ENCODE assay signal across 10 mouse cellular contexts in the genomic region with DNA sequence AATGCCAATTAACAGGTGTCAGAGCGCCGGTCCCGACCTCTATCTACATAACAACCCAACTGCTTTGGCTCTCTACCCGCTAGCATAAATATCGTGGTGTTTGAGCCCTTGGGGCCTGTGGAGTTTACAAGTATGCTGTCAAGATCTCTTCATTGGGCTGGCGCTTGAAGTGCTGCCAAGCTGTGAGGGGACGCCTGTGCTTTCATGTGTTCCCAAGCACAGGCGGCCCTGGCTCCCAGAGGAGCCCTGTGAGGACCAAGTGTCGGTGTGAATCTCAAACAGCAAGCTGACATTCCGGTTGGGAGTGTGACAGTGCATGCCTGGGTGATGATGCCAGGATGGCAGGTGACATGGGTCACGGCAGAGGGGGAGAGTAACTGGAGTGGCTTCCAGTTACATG.
A peak's percentile ranks its signal among the peaks of the same experiment; 100 is the strongest.
DNase-seq lines count a peak whose midpoint lies in the region; ATAC-seq and TF ChIP-seq lines count a peak whose summit lies in the region.
"Had no signal": no experiment of that assay in that cellular context is flagged by ENCODE, and none has a peak within 500 bp of the region (broad histone marks: within the 10 kb centered on the region; RNA-seq: fewer than 3 reads in every experiment).

No protein-coding gene starts in this region.

- no peak for TF ChIP-seq POLR2A in limb, embryonic 14.5 days (IDR thresholded peaks at IDR 0.05; ENCODE audit: borderline replicate concordance, extremely low read depth, insufficient read depth, insufficient read length)

- H3K4me3 ChIP-seq in limb, embryonic 14.5 days (replicated peaks; ENCODE audit: low read length) = no peak overlapping the region
- H3K4me3 ChIP-seq: liver, embryonic 15.5 days had no signal

- H3K9ac ChIP-seq in limb, embryonic 14.5 days (ENCODE audit: low read depth, low read length, severe bottlenecking) = no peak overlapping the region
- H3K9ac ChIP-seq: liver, embryonic 15.5 days had no signal

- H3K27me3 ChIP-seq in limb, embryonic 14.5 days (ENCODE audit: control insufficient read depth, insufficient read depth, low read length) = no peaks in the 10 kb centered on the region

- no peaks in the 10 kb centered on the region for H3K9me3 ChIP-seq in limb, embryonic 14.5 days (ENCODE audit: control insufficient read depth, low read length)
- H3K9me3 ChIP-seq: liver, embryonic 15.5 days had no signal

- no peaks in the 10 kb centered on the region for H3K36me3 ChIP-seq in limb, embryonic 14.5 days (ENCODE audit: control insufficient read depth, insufficient read depth, low read length)
- H3K36me3 ChIP-seq: liver, embryonic 15.5 days had no signal

- 6% methylated on average over 11 of the region's 11 CpGs for WGBS in limb, embryonic 14.5 days

- intact Hi-C loops in heart, postnatal 25 days (cut with DNase I) = loop anchor here (5.0 kb wide), 1 partner anchor 332 kb away; a partner anchor contains a TSS

- H3K27ac ChIP-seq in limb, embryonic 14.5 days (replicated peaks; ENCODE audit: low read depth, low read length) = no peak overlapping the region
- H3K27ac ChIP-seq: kidney, postnatal 0 days; liver, embryonic 15.5 days had no signal

- 0 out of 2 replicates have a peak, but pooled peaks cover 3% of the 10 kb centered on the region for H3K4me1 ChIP-seq in limb, embryonic 14.5 days (ENCODE audit: control insufficient read depth, insufficient read depth, low read length)
- H3K4me1 ChIP-seq: liver, embryonic 15.5 days had no signal

- H3K4me2 ChIP-seq in limb, embryonic 14.5 days (replicated peaks; ENCODE audit: low read depth, low read length, severe bottlenecking) = no peak overlapping the region
- H3K4me2 ChIP-seq: liver, embryonic 15.5 days had no signal

- 0 out of 2 replicates have a peak, but pooled peaks have one; percentile 15 for ATAC-seq in limb, embryonic 14.5 days (ENCODE audit: low FRiP score, low read depth)
- ATAC-seq in megakaryocyte progenitor cell, adult 5-6 weeks (replicated peaks; ENCODE audit: poor library complexity) = no peak

- DNase-seq in heart, adult 11 months = peak; percentile 96
- no peak for DNase-seq in heart, postnatal 25 days (ENCODE audit: low spot score)
- peak; percentile 79 for DNase-seq in ES-CJ7 (ENCODE audit: low read depth, low spot score)
- DNase-seq in gastrocnemius, adult 8-10 months (ENCODE audit: low spot score in 2 of 2) = peak; percentile 11 to 26
- DNase-seq in limb, embryonic 14.5 days (ENCODE audit: low spot score) = no peak
- DNase-seq in thymus, postnatal 25 days = no peak
- no peak for DNase-seq in urinary bladder, postnatal 25 days (ENCODE audit: low spot score)

Comparison
In these comparisons a context has a peak if more than half of its experiments do, and no peak if none do; other contexts are left out.
1. DNase-seq: peak in heart, adult 11 months (single experiment), ES-CJ7 (single experiment) and gastrocnemius, adult 8-10 months (2 of 2); none in heart, postnatal 25 days (single experiment), limb, embryonic 14.5 days (single experiment), thymus, postnatal 25 days (single experiment) and urinary bladder, postnatal 25 days (single experiment).